Mouse (Mus musculus) adrenal gland, postnatal 4 days (tissue): ENCODE data around the gene 4930522L14Rik. TPM values are rescaled to one million over a fixed set of nuclear protein-coding genes. Genes with fewer than 3 reads are reported as not detected.
"Not testable (repeated sequence)": the region's sequence is repeated elsewhere in the genome, so short reads cannot be mapped to it uniquely, and the experiment has no call there.

Source experiments
- DNase-seq, 2 experiments: peaks; one replicate each; pipeline ENCODE4 v3.0.0; 2021 to 2022; ENCODE audit warnings: low spot score in 2 of 2, mixed read lengths in 2 of 2
- long read RNA-seq, 2 experiments: library from polyadenylated mRNA; stranded (forward); transcript quantifications; one replicate each; pipeline ENCODE4 v2.0.0; 2021
- total RNA-seq, 2 experiments: library from RNA; stranded (reverse); gene quantifications; 2 replicates each; pipeline ENCODE4 v1.2.3; 2021

4930522L14Rik gene
- 10 to 100 TPM; 15.1 TPM for total RNA-seq
- long read RNA-seq, experiment 1, transcript 4930522L14Rik-202 (4 exons, 2,001 nt), result major isoform, 5 of 17 reads
- long read RNA-seq, experiment 1, partial matches to known transcripts, result 0 of 17 reads
- long read RNA-seq, experiment 1, other reads (novel, unspliced or antisense), result 8 of 17 reads
- long read RNA-seq, experiment 2, transcript 4930522L14Rik-202 (4 exons, 2,001 nt), result major isoform, 5 of 11 reads
- long read RNA-seq, experiment 2, partial matches to known transcripts, result 0 of 11 reads
- long read RNA-seq, experiment 2, other reads (novel, unspliced or antisense), result 4 of 11 reads

GRCm38 (mm10) chr5:109751391-109752071 lies at the start of gene 4930522L14Rik:
Gene 4930522L14Rik (minus strand): TSS chr5:109751886.
- DNase-seq, result peak; percentile 27 to 28

GRCm38 (mm10) chr5:109801466-109801865 lies 49.8 kb upstream of the 4930522L14Rik start:
- not testable (repeated sequence) for DNase-seq

GRCm38 (mm10) chr5:109799948-109800347 lies 48.3 kb upstream of the 4930522L14Rik start:
- DNase-seq, result not testable (repeated sequence)

- DNase-seq, result not testable (repeated sequence)
These were observed 45.3 kb upstream of the 4930522L14Rik start for GRCm38 (mm10) chr5:109797017-109797416.

- DNase-seq, result peak; percentile 12 to 22
These were observed 44.4 kb upstream of the 4930522L14Rik start for GRCm38 (mm10) chr5:109795967-109796652.

GRCm38 (mm10) chr5:109752073-109752780 lies 541 bp upstream of the 4930522L14Rik start:
- DNase-seq, result not testable (repeated sequence)

GRCm38 (mm10) chr5:109745081-109745480 lies 6.6 kb downstream of the 4930522L14Rik start:
- not testable (repeated sequence) for DNase-seq

- DNase-seq, result not testable (repeated sequence)
These were observed 34.3 kb downstream of the 4930522L14Rik start for GRCm38 (mm10) chr5:109717341-109717740.

- DNase-seq, result not testable (repeated sequence)
These were observed 60.3 kb downstream of the 4930522L14Rik start for GRCm38 (mm10) chr5:109691205-109691965.

- DNase-seq, result peak; percentile 13 to 54
These were observed 61.0 kb downstream of the 4930522L14Rik start, which contains the start of gene 5430403G16Rik for GRCm38 (mm10) chr5:109690537-109691201. Gene 5430403G16Rik (minus strand): TSS chr5:109691041.

Other genes with a start within 250 kb of the 4930522L14Rik start
- gene Crlf2, start 192.9 kb downstream of the 4930522L14Rik start, total RNA-seq, result 10 to 100 TPM; 31.6 to 36.4 TPM
- gene 5430403G16Rik, start 60.8 kb downstream of the 4930522L14Rik start, total RNA-seq, result 1 to 10 TPM; 5.2 to 6.0 TPM
- gene Gm15446, start 171.5 kb upstream of the 4930522L14Rik start, total RNA-seq, result 10 to 100 TPM; 14.1 to 14.4 TPM
- gene Zfp932, start 244.6 kb upstream of the 4930522L14Rik start, total RNA-seq, result 10 to 100 TPM; 33.3 to 33.5 TPM